Mouse (Mus musculus): ENCODE results near the gene Cdh1. TPM values are rescaled to one million over a fixed set of nuclear protein-coding genes. Genes with fewer than 3 reads are reported as not detected.
"Not testable (repeated sequence)": the region's sequence is repeated elsewhere in the genome, so short reads cannot be mapped to it uniquely, and the experiment has no call there.

The Cdh1 gene
- polyA plus RNA-seq, 1 experiment from 2014 or later, result 13.5 TPM

DNA sequence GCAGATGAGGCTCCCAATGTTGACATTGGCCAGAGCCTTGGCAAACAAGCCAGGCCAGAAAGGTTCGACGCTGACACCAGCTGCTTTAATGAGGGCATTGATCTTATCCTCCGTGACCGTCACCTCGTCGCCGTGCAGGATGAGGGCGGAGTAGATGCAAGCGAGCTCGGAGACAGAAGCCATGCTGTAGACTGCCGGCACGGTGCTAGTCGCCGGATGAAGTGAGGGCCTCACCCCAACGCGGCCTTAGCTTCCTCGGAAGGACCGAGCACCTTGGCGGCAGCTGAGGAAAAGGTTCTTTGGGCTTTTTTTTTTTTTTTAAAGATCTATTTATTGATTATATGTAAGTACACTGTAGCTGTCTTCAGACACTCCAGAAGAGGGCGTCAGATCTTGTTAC, 30.0 kb upstream of the Cdh1 start, which contains the start of gene Gm10073:
Gene Gm10073, minus strand, starts transcription at position 294 of the 400 bp plus-strand sequence.
- ATAC-seq (ENCODE audit: insufficient number of reproducible peaks, insufficient read depth, low FRiP score, low TSS enrichment, low read depth); H3K36me3 ChIP-seq; H3K27me3 ChIP-seq; H3K27ac ChIP-seq; H3K4me1 ChIP-seq (replicated peaks); H3K4me2 ChIP-seq; H3K9ac ChIP-seq (replicated peaks); H3K9me3 ChIP-seq; H3K4me3 ChIP-seq (replicated peaks): not testable (repeated sequence)
- 30% methylated on average over 20 of the region's 20 CpGs for WGBS

DNA sequence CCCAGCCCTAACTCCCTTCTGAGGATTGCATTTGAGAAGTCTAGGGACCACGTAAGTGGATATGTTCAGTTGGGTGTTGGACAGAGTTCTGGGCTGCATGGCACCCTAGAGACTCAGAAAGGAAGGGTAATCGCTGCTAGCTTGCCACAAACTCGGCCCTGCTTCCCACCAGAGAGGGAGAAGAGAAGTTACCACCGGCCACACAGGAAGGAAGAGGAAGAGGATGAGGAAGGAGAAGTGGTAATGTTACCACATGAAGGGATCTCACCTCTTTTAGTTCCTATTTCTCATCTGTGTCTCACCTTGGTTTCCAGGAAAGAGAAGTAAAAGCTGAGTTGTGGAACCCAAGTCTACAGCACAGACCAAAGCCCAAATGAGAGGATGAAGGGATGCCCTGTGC, 28.9 kb upstream of the Cdh1 start:
- ATAC-seq (ENCODE audit: insufficient number of reproducible peaks, insufficient read depth, low FRiP score, low TSS enrichment, low read depth), result no peak
- Histone ChIP-seq H3K4me1 (replicated peaks) (0 out of 2 replicates have a peak, but pooled peaks cover 5% of the 10 kb centered on the region), H3K4me3 (replicated peaks) (no peak overlapping the region), H3K9ac (replicated peaks) (no peak overlapping the region), H3K4me2 (no peak overlapping the region), H3K9me3 (no peaks in the 10 kb centered on the region), H3K27ac (no peak overlapping the region), H3K36me3 (no peaks in the 10 kb centered on the region), H3K27me3 (no peaks in the 10 kb centered on the region)
- WGBS, result 84% methylated on average over 4 of the region's 4 CpGs

DNA sequence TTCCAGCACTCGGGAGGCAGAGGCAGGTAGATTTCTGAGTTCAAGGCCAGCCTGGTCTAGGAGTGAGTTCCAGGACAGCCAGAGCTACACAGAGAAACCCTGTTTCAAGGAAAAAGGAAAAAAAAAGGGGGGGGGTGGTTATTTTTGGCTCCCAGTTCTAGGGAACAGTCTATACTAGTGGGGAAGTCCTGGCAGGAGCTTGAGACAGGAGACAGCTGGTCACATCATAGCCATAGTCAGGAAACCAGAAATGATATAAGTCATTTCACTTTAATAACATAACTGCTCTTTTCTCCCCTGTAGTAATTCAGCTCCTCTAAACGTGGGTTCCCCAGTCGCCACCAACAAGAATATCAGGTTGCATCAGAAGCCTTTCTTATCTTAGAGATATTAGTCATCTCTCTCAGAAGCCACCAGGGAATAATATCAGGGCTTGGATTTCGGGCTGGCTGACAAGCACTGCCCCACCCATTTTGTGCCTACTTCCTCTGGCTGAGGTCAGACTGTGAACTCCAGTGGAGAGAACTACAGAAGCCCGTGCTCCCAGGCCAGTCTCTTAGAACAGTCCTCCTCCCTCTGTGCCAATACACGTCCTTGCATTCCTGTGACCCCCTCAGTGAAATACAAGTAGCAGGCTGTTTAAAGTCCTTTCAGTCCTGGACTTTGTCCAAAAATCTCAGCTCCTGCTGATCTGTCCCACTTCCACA, 26.1 kb upstream of the Cdh1 start:
- Histone ChIP-seq H3K4me1 (replicated peaks) (0 out of 2 replicates have a peak, but pooled peaks cover 5% of the 10 kb centered on the region), H3K27ac (no peak overlapping the region), H3K9me3 (no peaks in the 10 kb centered on the region), H3K9ac (replicated peaks) (no peak overlapping the region), H3K4me2 (no peak overlapping the region), H3K4me3 (replicated peaks) (no peak overlapping the region), H3K36me3 (no peaks in the 10 kb centered on the region), H3K27me3 (no peaks in the 10 kb centered on the region)
- no peak for ATAC-seq (ENCODE audit: insufficient number of reproducible peaks, insufficient read depth, low FRiP score, low TSS enrichment, low read depth)
- WGBS, result 39% methylated on average over 6 of the region's 6 CpGs

DNA sequence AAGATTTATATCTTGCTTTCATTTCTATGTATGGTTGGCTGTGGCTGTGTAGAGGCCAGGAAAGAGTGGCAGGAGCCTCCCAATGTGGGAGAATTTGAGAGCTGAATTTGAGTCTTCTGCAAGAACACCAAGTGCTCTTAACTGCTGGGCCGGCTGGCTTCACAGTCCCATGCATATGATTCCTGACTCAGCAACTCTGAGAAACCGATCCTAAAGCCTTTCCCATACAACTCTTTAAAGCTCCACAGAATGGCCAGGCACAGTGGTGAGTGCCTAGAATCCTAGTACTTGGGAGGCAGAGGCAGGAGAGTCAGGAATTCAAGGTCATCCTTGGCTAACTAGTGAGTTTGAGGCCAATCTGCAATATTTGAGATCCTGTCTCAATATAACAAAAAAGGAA, 23.6 kb upstream of the Cdh1 start:
- 80% methylated on average over 2 of the region's 2 CpGs for WGBS

DNA sequence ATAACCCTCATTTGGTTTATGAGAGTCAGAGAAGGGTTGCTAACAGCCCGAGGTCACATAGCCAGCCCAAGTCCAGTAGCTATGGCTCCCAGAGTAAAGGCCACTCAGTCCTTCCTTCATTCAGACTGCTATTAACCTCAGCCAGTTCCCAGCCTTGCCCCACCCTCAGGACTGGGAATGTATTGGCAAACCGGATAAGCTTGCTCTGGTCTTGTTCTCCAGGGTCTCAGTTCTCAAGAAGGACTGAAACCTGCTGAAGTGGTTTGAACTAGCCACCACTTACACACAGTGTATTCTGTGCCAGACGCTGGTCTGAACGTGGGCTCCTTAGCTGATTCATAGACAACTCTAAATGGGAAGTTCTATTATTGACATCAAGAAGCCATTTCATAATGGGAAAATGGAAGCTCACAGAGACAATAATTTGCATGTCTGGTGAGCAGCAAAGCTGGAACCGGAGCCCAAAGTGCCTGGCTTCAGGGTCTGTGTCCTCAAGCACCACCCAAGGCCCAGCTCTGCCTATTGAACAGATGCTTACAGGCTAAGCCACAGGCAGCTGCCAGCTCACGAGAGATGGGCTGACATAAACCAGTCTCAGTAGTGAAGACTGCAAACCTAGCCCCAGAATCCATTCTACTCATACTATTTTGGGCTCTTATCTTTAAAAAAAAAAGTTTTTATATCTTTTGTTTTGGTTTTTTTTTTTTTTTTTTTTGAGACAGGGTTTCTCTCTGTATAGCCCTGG, 21.6 kb upstream of the Cdh1 start:
- WGBS, result 66% methylated on average over 6 of the region's 6 CpGs
- H3K36me3 ChIP-seq, result no peaks in the 10 kb centered on the region
- no peak overlapping the region for H3K27ac ChIP-seq
- H3K4me3 ChIP-seq (replicated peaks), result no peak overlapping the region
- no peak overlapping the region for H3K4me2 ChIP-seq
- no peak for ATAC-seq (ENCODE audit: insufficient number of reproducible peaks, insufficient read depth, low FRiP score, low TSS enrichment, low read depth)
- H3K27me3 ChIP-seq, result no peaks in the 10 kb centered on the region
- H3K9me3 ChIP-seq, result no peaks in the 10 kb centered on the region
- peaks cover 5% of the 10 kb centered on the region; the same call in 1 of the 2 replicates for H3K4me1 ChIP-seq (replicated peaks)
- H3K9ac ChIP-seq (replicated peaks), result no peak overlapping the region

More for the DNA sequence above, 23.6 kb upstream of the Cdh1 start:
- Histone ChIP-seq H3K27ac (no peak overlapping the region), H3K27me3 (no peaks in the 10 kb centered on the region), H3K9me3 (no peaks in the 10 kb centered on the region), H3K4me2 (no peak overlapping the region), H3K9ac (replicated peaks) (no peak overlapping the region), H3K36me3 (no peaks in the 10 kb centered on the region), H3K4me3 (replicated peaks) (no peak overlapping the region), H3K4me1 (replicated peaks) (0 out of 2 replicates have a peak, but pooled peaks cover 5% of the 10 kb centered on the region)
- no peak for ATAC-seq (ENCODE audit: insufficient number of reproducible peaks, insufficient read depth, low FRiP score, low TSS enrichment, low read depth)

DNA sequence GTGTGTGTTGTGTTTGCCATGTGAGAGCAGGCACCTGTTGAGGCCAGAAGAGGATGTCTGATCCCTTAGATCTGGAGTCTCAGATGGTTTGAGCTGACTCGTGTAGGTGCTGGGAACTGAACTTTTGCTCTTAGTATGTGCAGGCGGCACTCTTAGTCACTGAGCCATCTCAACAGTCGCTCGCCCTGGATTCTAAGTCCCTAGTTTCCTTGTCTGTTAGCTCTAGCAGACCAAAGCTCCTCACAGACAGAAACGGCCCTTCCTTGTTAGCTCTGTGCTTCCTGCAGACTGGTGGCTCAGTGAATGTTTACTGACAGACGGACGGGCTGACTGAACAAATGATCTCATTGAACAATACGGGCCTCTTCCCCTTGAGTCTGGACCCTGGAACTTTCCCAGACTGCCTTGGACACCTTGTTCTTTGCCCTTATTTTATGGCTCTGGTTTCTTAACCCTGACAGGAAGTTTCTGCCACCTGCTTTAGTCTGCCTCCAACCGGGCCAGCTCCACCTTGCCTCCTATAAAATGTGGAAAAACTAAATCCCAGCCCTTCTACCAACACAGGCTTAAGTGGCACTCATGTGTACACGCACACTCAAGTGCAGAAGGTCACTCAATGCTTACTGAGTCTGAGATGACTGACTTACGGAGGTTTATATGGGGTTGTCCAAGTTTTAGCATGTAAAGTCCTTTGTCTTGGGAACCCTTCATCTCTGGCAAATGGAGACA, 18.0 kb upstream of the Cdh1 start:
- WGBS, result 59% methylated on average over 11 of the region's 11 CpGs
- Histone ChIP-seq H3K36me3 (no peaks in the 10 kb centered on the region), H3K4me3 (replicated peaks) (no peak overlapping the region)

DNA sequence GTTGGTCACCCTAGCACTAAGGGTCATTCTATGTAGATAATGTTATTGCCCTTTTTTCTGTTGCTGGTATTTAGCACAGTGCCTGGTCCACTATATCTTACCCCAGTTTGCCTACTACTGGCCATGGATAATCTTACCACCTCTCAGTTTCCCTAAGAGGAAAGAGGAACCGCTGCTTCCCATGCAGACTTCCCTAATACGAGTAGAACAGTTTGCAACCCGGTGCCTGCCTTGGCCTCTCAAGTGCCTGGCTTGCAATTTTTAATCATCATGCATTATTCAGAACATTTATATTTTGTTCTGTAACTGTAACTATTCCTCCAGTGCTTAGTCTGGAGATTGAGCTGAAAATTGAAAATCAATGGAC, 17.5 kb upstream of the Cdh1 start:
- Histone ChIP-seq H3K4me2 (no peak overlapping the region), H3K4me3 (replicated peaks) (no peak overlapping the region), H3K27me3 (no peaks in the 10 kb centered on the region), H3K9ac (replicated peaks) (no peak overlapping the region), H3K9me3 (no peaks in the 10 kb centered on the region), H3K36me3 (no peaks in the 10 kb centered on the region), H3K27ac (no peak overlapping the region), H3K4me1 (replicated peaks) (no peaks in the 10 kb centered on the region; the same call in 1 of the 2 replicates)
- ATAC-seq (ENCODE audit: insufficient number of reproducible peaks, insufficient read depth, low FRiP score, low TSS enrichment, low read depth), result no peak
- 95% methylated on average over 3 of the region's 3 CpGs for WGBS

More for the DNA sequence above, 18.0 kb upstream of the Cdh1 start:
- Histone ChIP-seq H3K4me1 (replicated peaks) (no peaks in the 10 kb centered on the region; the same call in 1 of the 2 replicates), H3K9me3 (no peaks in the 10 kb centered on the region), H3K4me2 (no peak overlapping the region), H3K27ac (no peak overlapping the region), H3K27me3 (no peaks in the 10 kb centered on the region), H3K9ac (replicated peaks) (no peak overlapping the region)
- no peak for ATAC-seq (ENCODE audit: insufficient number of reproducible peaks, insufficient read depth, low FRiP score, low TSS enrichment, low read depth)

DNA sequence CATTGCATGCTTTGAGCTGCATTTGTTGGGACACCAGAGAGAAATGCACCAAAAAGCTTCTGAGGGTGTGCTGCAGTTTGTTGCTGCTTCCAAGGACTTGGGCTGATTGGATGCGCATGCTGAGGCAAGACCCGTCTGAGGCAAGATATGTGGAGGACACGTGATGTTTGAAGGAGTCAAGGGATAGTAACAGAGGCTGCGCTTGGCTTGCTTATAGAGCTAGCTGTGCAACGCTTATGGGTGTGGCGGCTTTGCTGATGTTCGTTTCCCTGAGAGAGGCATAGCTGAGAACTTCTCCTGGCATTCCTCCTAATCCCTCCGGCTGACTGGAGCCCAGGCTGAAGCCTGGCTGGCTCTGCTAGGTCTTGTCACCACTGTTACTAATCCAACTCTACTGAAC, 16.3 kb upstream of the Cdh1 start:
- Histone ChIP-seq H3K36me3 (no peaks in the 10 kb centered on the region), H3K4me3 (replicated peaks) (no peak overlapping the region), H3K4me2 (no peak overlapping the region), H3K27ac (no peak overlapping the region), H3K9me3 (no peaks in the 10 kb centered on the region), H3K27me3 (no peaks in the 10 kb centered on the region), H3K9ac (replicated peaks) (no peak overlapping the region), H3K4me1 (replicated peaks) (no peaks in the 10 kb centered on the region; the same call in 1 of the 2 replicates)
- no peak for ATAC-seq (ENCODE audit: insufficient number of reproducible peaks, insufficient read depth, low FRiP score, low TSS enrichment, low read depth)
- WGBS, result 86% methylated on average over 8 of the region's 8 CpGs

DNA sequence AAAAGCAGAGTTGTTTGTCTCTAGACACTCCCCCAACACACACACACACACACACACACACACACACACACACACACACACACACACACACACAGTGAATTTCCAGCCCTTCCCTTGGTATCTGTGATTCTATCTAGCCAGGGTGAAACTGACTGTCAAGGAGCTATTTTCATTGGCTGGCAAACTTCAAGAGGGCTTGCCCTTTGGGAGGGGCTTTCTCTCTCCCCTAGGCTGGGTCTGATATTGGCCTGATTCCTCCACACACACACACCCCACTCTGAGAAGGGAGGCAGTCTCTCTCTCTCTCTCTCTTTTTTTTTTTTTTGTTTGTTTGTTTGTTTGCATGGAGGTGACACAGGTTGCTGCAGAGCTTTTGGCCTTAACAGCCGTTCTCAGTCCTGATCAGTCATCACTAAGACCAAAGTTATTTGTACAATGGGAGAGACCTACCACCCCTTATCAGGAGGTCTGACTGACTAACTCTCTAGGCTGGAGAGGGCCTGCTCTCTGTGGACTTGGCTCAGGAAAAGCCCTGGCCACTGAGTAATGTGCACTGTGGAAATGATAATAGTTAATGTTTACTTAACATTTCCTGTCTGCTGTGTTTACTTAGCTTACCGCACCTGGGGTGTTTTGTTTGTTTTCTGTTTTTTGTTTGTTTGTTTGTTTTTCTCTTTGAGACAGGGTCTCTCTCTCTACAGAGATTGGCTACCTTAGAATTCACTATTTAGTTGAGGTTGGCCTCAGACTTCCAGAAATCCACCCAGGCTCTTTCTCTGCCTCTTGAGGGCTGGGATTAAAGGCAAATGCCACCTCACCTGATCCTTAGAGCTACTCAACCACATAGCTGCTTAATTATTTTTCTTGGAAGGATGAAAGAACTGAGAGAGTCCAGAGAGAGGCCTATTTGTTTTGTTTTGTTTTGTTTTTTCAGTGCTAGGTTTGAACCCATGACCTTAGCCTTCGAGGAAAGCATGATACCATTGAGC, 14.4 kb upstream of the Cdh1 start:
- Histone ChIP-seq H3K4me2 (no peak overlapping the region), H3K9ac (replicated peaks) (no peak overlapping the region), H3K27me3 (no peaks in the 10 kb centered on the region), H3K4me1 (replicated peaks) (no peaks in the 10 kb centered on the region; the same call in 1 of the 2 replicates), H3K27ac (no peak overlapping the region), H3K9me3 (no peaks in the 10 kb centered on the region), H3K4me3 (replicated peaks) (no peak overlapping the region), H3K36me3 (no peaks in the 10 kb centered on the region)
- ATAC-seq (ENCODE audit: insufficient number of reproducible peaks, insufficient read depth, low FRiP score, low TSS enrichment, low read depth), result no peak
- 74% methylated on average over 3 of the region's 3 CpGs for WGBS

DNA sequence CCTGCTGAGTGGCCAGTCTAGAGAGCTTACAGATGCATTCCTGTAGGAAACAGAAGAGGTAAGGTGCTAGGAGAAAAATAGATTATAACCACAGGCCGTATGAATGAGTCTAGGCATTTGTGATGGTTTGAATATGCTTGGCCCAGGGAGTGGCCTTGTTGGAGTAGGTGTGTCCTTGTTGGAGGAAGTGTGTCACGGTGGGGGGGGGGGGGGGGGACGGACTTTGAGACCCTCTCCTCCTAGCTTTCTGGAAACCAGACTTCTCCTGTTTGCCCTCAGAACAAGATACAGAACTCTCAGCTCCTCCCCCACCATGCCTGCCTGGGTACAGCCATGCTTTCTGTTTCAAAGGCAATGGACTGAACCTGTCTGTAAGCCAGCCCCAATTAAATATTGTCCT, 10.7 kb upstream of the Cdh1 start:
- Histone ChIP-seq H3K27ac (no peak overlapping the region), H3K9me3 (no peaks in the 10 kb centered on the region), H3K4me3 (replicated peaks) (no peak overlapping the region), H3K4me1 (replicated peaks) (no peaks in the 10 kb centered on the region), H3K36me3 (no peaks in the 10 kb centered on the region), H3K9ac (replicated peaks) (no peak overlapping the region), H3K27me3 (no peaks in the 10 kb centered on the region), H3K4me2 (no peak overlapping the region)
- ATAC-seq (ENCODE audit: insufficient number of reproducible peaks, insufficient read depth, low FRiP score, low TSS enrichment, low read depth), result no peak
- WGBS, result 79% methylated on average over 3 of the region's 3 CpGs
